Mouse (Mus musculus): ENCODE measurements around the gene Npr1. TPM values are rescaled to one million over a fixed set of nuclear protein-coding genes. Genes with fewer than 3 reads are reported as not detected.
A peak's percentile ranks its signal among the peaks of the same experiment; 100 is the strongest.

Gene Npr1
- total RNA-seq, 1 experiment from 2014 or later: not detected

- no peak for ATAC-seq (ENCODE audit: extremely low read depth, insufficient number of reproducible peaks, low FRiP score, poor library complexity, severe bottlenecking)
These were observed 19.1 kb downstream of the Npr1 start for GRCm38 (mm10) chr3:90446389-90447122.

GRCm38 (mm10) chr3:90445417-90446200 lies 20.1 kb downstream of the Npr1 start:
- no peak for ATAC-seq (ENCODE audit: extremely low read depth, insufficient number of reproducible peaks, low FRiP score, poor library complexity, severe bottlenecking)

- no peak for ATAC-seq (ENCODE audit: extremely low read depth, insufficient number of reproducible peaks, low FRiP score, poor library complexity, severe bottlenecking)
These were observed 21.7 kb downstream of the Npr1 start for GRCm38 (mm10) chr3:90443977-90444376.

- no peak for ATAC-seq (ENCODE audit: extremely low read depth, insufficient number of reproducible peaks, low FRiP score, poor library complexity, severe bottlenecking)
These were observed 24.9 kb downstream of the Npr1 start for GRCm38 (mm10) chr3:90440756-90441155.

GRCm38 (mm10) chr3:90437131-90437530 lies 28.5 kb downstream of the Npr1 start:
- ATAC-seq (ENCODE audit: extremely low read depth, insufficient number of reproducible peaks, low FRiP score, poor library complexity, severe bottlenecking): no peak

GRCm38 (mm10) chr3:90434073-90434730 lies 31.5 kb downstream of the Npr1 start:
- ATAC-seq (ENCODE audit: extremely low read depth, insufficient number of reproducible peaks, low FRiP score, poor library complexity, severe bottlenecking): no peak

GRCm38 (mm10) chr3:90433381-90434020 lies 32.2 kb downstream of the Npr1 start, which contains the start of gene Ints3:
Ints3 (minus strand) TSS chr3:90433622.
- peak; percentile 99 for ATAC-seq (ENCODE audit: extremely low read depth, insufficient number of reproducible peaks, low FRiP score, poor library complexity, severe bottlenecking)

- ATAC-seq (ENCODE audit: extremely low read depth, insufficient number of reproducible peaks, low FRiP score, poor library complexity, severe bottlenecking): no peak
These were observed 32.9 kb downstream of the Npr1 start for GRCm38 (mm10) chr3:90432811-90433219.

GRCm38 (mm10) chr3:90432348-90432747 lies 33.3 kb downstream of the Npr1 start:
- ATAC-seq (ENCODE audit: extremely low read depth, insufficient number of reproducible peaks, low FRiP score, poor library complexity, severe bottlenecking): no peak

GRCm38 (mm10) chr3:90429576-90429975 lies 36.1 kb downstream of the Npr1 start:
- no peak for ATAC-seq (ENCODE audit: extremely low read depth, insufficient number of reproducible peaks, low FRiP score, poor library complexity, severe bottlenecking)

GRCm38 (mm10) chr3:90428186-90428585 lies 37.5 kb downstream of the Npr1 start:
- ATAC-seq (ENCODE audit: extremely low read depth, insufficient number of reproducible peaks, low FRiP score, poor library complexity, severe bottlenecking): no peak

GRCm38 (mm10) chr3:90427574-90427973 lies 38.1 kb downstream of the Npr1 start:
- no peak for ATAC-seq (ENCODE audit: extremely low read depth, insufficient number of reproducible peaks, low FRiP score, poor library complexity, severe bottlenecking)

- no peak for ATAC-seq (ENCODE audit: extremely low read depth, insufficient number of reproducible peaks, low FRiP score, poor library complexity, severe bottlenecking)
These were observed 40.2 kb downstream of the Npr1 start for GRCm38 (mm10) chr3:90425499-90425898.

GRCm38 (mm10) chr3:90423549-90423948 lies 42.1 kb downstream of the Npr1 start:
- ATAC-seq (ENCODE audit: extremely low read depth, insufficient number of reproducible peaks, low FRiP score, poor library complexity, severe bottlenecking): no peak

- no peak for ATAC-seq (ENCODE audit: extremely low read depth, insufficient number of reproducible peaks, low FRiP score, poor library complexity, severe bottlenecking)
These were observed 45.0 kb downstream of the Npr1 start for GRCm38 (mm10) chr3:90420696-90421095.

GRCm38 (mm10) chr3:90413011-90413396 lies 52.7 kb downstream of the Npr1 start:
- no peak for ATAC-seq (ENCODE audit: extremely low read depth, insufficient number of reproducible peaks, low FRiP score, poor library complexity, severe bottlenecking)

GRCm38 (mm10) chr3:90412312-90413010 lies 53.2 kb downstream of the Npr1 start:
- ATAC-seq (ENCODE audit: extremely low read depth, insufficient number of reproducible peaks, low FRiP score, poor library complexity, severe bottlenecking): peak; percentile 77

GRCm38 (mm10) chr3:90408721-90409120 lies 56.9 kb downstream of the Npr1 start:
- ATAC-seq (ENCODE audit: extremely low read depth, insufficient number of reproducible peaks, low FRiP score, poor library complexity, severe bottlenecking): no peak

- no peak for ATAC-seq (ENCODE audit: extremely low read depth, insufficient number of reproducible peaks, low FRiP score, poor library complexity, severe bottlenecking)
These were observed 59.3 kb downstream of the Npr1 start for GRCm38 (mm10) chr3:90406414-90406813.

All from neutrophil, adult 5-6 weeks (primary cell).